Mouse (Mus musculus) T-cell, adult 66 days (primary cell): ENCODE data around the gene Mcub. TPM values are rescaled to one million over a fixed set of nuclear protein-coding genes. Genes with fewer than 3 reads are reported as not detected.

ENCODE experiments used
- total RNA-seq, 2 experiments: library from RNA; stranded (reverse); gene quantifications; 3 replicates in 1 of 2; 4 replicates in 1 of 2; pipeline ENCODE4 v1.2.4; 2023

Gene Mcub
- total RNA-seq: 1 to 10 TPM; 2.0 to 2.7 TPM

GRCm38 (mm10) chr3:129969432-129970395 is at the start of gene Mcub:
Gene Mcub, minus strand, starts transcription at chr3:129970206.

GRCm38 (mm10) chr3:129901271-129901809 is 68.7 kb downstream of the Mcub start, which contains the start of gene Casp6:
Gene Casp6, plus strand, starts transcription at chr3:129901425.

GRCm38 (mm10) chr3:129878405-129879021 is 91.5 kb downstream of the Mcub start, which contains the start of gene Pla2g12a:
Gene Pla2g12a, plus strand, starts transcription at chr3:129878606.

Other genes starting within 250 kb of the Mcub start
- 1 to 10 TPM; 1.5 to 4.0 TPM for gene Egf, start 214.9 kb downstream of the Mcub start, total RNA-seq
- gene Lrit3, start 166.2 kb downstream of the Mcub start, total RNA-seq: not detected
- gene Rrh, start 147.6 kb downstream of the Mcub start, total RNA-seq: 1 to 10 TPM; 2.5 to 4.3 TPM
- 10 to 100 TPM; 82.0 to 91.1 TPM for gene Gar1, start 138.8 kb downstream of the Mcub start, total RNA-seq
- not detected for gene Cfi, start 134.3 kb downstream of the Mcub start, total RNA-seq
- gene Pla2g12a, start 91.6 kb downstream of the Mcub start, total RNA-seq: 10 to 100 TPM in 1 of 2 experiments, 1 to 10 TPM in 1; 9.7 to 13.0 TPM
- gene Casp6, start 68.8 kb downstream of the Mcub start, total RNA-seq: 10 to 100 TPM; 17.7 to 22.6 TPM
- gene Sec24b, start 91.3 kb upstream of the Mcub start, total RNA-seq: 100 to 1,000 TPM; 145 to 147 TPM
- gene Col25a1, start 161.3 kb upstream of the Mcub start, total RNA-seq: not detected